Mouse (Mus musculus): ENCODE measurements around the gene Pgbd5. TPM values are rescaled to one million over a fixed set of nuclear protein-coding genes. Genes with fewer than 3 reads are reported as not detected.
A peak's percentile ranks its signal among the peaks of the same experiment; 100 is the strongest.

The Pgbd5 gene
- polyA plus RNA-seq, 1 experiment from 2014 or later, result 1.1 TPM

DNA sequence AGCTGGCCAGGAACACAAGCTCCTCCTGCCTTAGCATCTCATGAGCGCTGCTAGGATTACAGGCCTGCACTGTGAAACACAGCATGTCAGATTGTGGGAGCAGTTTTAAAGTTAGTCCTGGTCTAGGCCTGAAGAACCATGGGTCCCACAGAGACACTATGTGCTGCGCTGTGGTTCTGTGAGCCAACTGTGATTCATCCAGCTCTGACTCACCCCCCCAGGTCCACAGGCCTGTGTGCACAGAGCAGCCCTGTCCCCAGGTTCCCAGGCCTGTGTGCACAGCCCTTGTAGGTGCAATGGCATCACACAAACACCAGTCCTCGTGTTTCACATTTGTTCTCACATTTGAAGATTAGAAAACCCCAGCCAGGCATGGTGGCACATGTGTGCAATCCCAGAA, 108.4 kb downstream of the Pgbd5 start:
- no peak overlapping the region for H3K9ac ChIP-seq (ENCODE audit: low read depth, low read length)
- H3K4me1 ChIP-seq (ENCODE audit: control insufficient read depth, insufficient read depth, low read length), result no peaks in the 10 kb centered on the region
- H3K9me3 ChIP-seq (ENCODE audit: control insufficient read depth, low read length), result no peaks in the 10 kb centered on the region
- H3K4me2 ChIP-seq (replicated peaks; ENCODE audit: low read depth, low read length), result no peak overlapping the region
- H3K27me3 ChIP-seq (ENCODE audit: control insufficient read depth, insufficient read depth, low read length), result no peaks in the 10 kb centered on the region
- H3K4me3 ChIP-seq (ENCODE audit: low read length), result no peak overlapping the region
- H3K36me3 ChIP-seq (ENCODE audit: control insufficient read depth, insufficient read depth, low read length), result peaks cover 48% of the 10 kb centered on the region; the same call in 1 of the 2 replicates
- no peak overlapping the region for H3K27ac ChIP-seq (ENCODE audit: low read depth, low read length)
- ATAC-seq (ENCODE audit: low FRiP score, low TSS enrichment), result no peak
- 91% methylated on average over 3 of the region's 3 CpGs for WGBS

DNA sequence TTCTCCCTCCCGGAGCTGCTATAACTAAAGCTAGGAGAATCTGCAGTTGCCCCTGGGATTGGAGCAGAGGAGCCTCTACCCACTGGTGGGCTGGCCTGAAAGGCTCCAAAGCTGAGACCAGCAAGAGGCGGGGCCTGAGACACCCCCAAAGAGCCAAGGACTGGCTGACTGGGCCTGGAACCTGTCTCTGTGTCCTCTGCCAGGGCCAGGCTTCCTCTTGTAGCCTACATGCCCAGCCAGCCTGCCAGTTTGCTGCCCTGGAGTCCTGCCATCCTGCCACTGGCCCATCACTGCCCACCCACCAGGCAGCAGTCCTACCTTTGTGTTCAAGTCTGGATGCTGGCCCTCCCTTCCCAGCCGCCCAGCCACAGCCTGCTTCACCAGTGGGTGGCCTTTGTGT, 109.0 kb downstream of the Pgbd5 start:
- peaks cover 41% of the 10 kb centered on the region; the same call in 1 of the 2 replicates for H3K36me3 ChIP-seq (ENCODE audit: control insufficient read depth, insufficient read depth, low read length)
- no peaks in the 10 kb centered on the region for H3K27me3 ChIP-seq (ENCODE audit: control insufficient read depth, insufficient read depth, low read length)
- no peak overlapping the region for H3K4me3 ChIP-seq (ENCODE audit: low read length)
- no peak overlapping the region for H3K4me2 ChIP-seq (replicated peaks; ENCODE audit: low read depth, low read length)
- no peak overlapping the region for H3K9ac ChIP-seq (ENCODE audit: low read depth, low read length)
- no peak for ATAC-seq (ENCODE audit: low FRiP score, low TSS enrichment)
- no peaks in the 10 kb centered on the region for H3K9me3 ChIP-seq (ENCODE audit: control insufficient read depth, low read length)
- H3K27ac ChIP-seq (ENCODE audit: low read depth, low read length), result no peak overlapping the region
- H3K4me1 ChIP-seq (ENCODE audit: control insufficient read depth, insufficient read depth, low read length), result no peaks in the 10 kb centered on the region
- WGBS, result 96% methylated on average over 2 of the region's 3 CpGs

DNA sequence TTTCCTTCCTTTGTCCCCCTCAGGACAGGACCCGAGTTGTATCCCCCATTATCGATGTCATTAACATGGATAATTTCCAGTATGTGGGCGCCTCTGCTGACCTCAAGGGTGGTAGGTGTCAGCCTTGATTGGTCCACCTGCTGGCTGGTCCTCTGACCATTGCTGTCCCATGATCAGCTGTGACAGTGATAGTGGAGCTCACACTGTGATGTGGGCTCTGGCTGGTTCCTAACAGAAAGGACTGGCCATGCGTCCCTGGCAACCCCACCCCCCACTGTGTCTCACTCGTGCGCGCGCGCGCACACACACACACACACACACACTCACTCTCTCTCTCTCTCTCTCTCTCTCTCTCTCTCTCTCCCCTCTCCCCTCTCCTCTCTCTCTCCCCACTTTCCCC, 109.8 kb downstream of the Pgbd5 start:
- Histone ChIP-seq H3K9ac (ENCODE audit: low read depth, low read length) (no peak overlapping the region), H3K27me3 (ENCODE audit: control insufficient read depth, insufficient read depth, low read length) (no peaks in the 10 kb centered on the region), H3K9me3 (ENCODE audit: control insufficient read depth, low read length) (no peaks in the 10 kb centered on the region), H3K4me3 (ENCODE audit: low read length) (no peak overlapping the region), H3K4me2 (replicated peaks; ENCODE audit: low read depth, low read length) (no peak overlapping the region), H3K36me3 (ENCODE audit: control insufficient read depth, insufficient read depth, low read length) (peaks cover 36% of the 10 kb centered on the region; the same call in 1 of the 2 replicates), H3K4me1 (ENCODE audit: control insufficient read depth, insufficient read depth, low read length) (no peaks in the 10 kb centered on the region), H3K27ac (ENCODE audit: low read depth, low read length) (no peak overlapping the region)
- ATAC-seq (ENCODE audit: low FRiP score, low TSS enrichment), result no peak
- WGBS, result 85% methylated on average over 10 of the region's 10 CpGs

DNA sequence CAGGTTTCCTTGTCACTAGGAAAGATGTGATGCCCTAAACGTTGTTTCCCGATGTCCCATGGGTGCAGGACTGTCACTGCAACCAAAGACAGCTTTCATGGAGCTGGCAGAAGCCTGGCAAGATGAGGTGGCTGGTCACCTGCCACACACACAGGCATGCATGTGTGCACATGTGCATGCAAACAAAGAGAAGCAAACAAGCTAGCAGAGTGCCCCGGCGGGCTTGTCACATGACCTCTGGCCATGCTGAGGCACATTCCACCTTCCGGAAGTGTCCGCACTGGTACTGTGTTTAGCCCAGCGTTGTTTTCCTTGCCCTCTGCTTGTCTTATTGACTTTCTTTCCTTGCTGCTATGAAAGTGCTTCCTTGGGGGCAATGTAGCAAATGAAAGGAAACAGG, 111.2 kb downstream of the Pgbd5 start:
- H3K27ac ChIP-seq (ENCODE audit: low read depth, low read length), result no peak overlapping the region
- no peak overlapping the region for H3K4me3 ChIP-seq (ENCODE audit: low read length)
- 87% methylated on average over 7 of the region's 7 CpGs for WGBS
- H3K9me3 ChIP-seq (ENCODE audit: control insufficient read depth, low read length), result no peaks in the 10 kb centered on the region
- H3K27me3 ChIP-seq (ENCODE audit: control insufficient read depth, insufficient read depth, low read length), result no peaks in the 10 kb centered on the region
- no peak overlapping the region for H3K4me2 ChIP-seq (replicated peaks; ENCODE audit: low read depth, low read length)
- H3K9ac ChIP-seq (ENCODE audit: low read depth, low read length), result no peak overlapping the region
- H3K36me3 ChIP-seq (ENCODE audit: control insufficient read depth, insufficient read depth, low read length), result peaks cover 43% of the 10 kb centered on the region; the same call in 1 of the 2 replicates
- ATAC-seq (ENCODE audit: low FRiP score, low TSS enrichment), result no peak
- H3K4me1 ChIP-seq (ENCODE audit: control insufficient read depth, insufficient read depth, low read length), result no peaks in the 10 kb centered on the region

DNA sequence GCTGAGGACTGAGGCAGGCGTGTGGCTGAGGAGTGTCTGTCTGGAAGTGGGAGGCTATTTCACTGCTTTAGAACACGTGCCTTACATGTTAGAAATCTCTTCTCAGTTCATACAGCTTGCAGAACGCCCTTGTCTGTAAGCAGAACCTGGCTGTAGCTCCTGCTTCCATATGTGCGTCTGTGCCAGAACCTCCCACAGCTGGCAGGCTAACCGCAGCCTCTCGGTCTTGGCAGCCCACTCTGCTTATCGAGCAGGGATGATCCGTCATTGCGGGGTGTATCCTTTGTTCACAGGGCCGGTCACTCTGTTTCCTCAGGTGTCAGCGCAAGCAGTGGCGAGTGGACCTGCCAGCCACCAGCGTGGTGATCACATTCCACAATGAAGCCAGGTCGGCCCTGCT, 116.1 kb downstream of the Pgbd5 start:
- Histone ChIP-seq H3K4me1 (ENCODE audit: control insufficient read depth, insufficient read depth, low read length) (peaks cover 5% of the 10 kb centered on the region; the same call in 1 of the 2 replicates), H3K4me2 (replicated peaks; ENCODE audit: low read depth, low read length) (no peak overlapping the region), H3K9ac (ENCODE audit: low read depth, low read length) (0 out of 2 replicates have a peak overlapping the region, but pooled peaks have one; percentile 2), H3K4me3 (ENCODE audit: low read length) (no peak overlapping the region), H3K27ac (ENCODE audit: low read depth, low read length) (no peak overlapping the region), H3K9me3 (ENCODE audit: control insufficient read depth, low read length) (no peaks in the 10 kb centered on the region), H3K27me3 (ENCODE audit: control insufficient read depth, insufficient read depth, low read length) (no peaks in the 10 kb centered on the region), H3K36me3 (ENCODE audit: control insufficient read depth, insufficient read depth, low read length) (peaks cover 27% of the 10 kb centered on the region; the same call in 1 of the 2 replicates)
- 92% methylated on average over 14 of the region's 14 CpGs for WGBS
- ATAC-seq (ENCODE audit: low FRiP score, low TSS enrichment), result no peak

DNA sequence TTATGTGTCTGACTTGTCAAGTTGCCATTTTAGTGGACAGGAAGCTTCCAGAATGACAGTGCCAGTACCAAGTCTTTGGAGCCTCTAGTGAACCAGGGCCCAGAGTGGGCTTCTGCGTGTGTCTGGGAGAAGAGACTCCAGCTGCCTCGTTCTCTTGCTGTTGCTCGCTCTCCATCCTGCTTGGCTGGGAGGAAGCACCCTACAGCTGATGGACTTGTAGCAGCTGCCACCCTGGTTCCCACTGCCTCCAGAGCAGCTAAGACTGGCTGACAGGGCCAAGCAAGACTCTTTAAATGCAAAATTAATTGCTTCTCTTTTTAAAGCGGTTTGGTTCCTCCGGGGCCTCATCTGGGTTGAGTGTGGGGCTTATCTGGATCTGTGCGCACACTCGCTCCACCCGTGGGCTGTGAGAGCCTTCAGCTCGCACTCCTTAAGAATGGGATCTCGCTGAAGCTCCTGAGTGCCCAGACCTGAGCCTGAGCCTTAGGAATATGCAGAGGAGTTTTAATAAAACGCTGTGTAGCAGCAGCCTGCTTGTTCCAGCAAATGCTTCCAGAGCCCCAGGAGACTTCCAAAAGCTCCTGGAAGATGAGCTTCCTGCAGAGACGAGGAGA, 118.1 kb downstream of the Pgbd5 start:
- H3K9ac ChIP-seq (ENCODE audit: low read depth, low read length), result no peak overlapping the region
- no peak for ATAC-seq (ENCODE audit: low FRiP score, low TSS enrichment)
- H3K27ac ChIP-seq (ENCODE audit: low read depth, low read length), result no peak overlapping the region
- no peak overlapping the region for H3K4me3 ChIP-seq (ENCODE audit: low read length)
- H3K4me2 ChIP-seq (replicated peaks; ENCODE audit: low read depth, low read length), result no peak overlapping the region
- H3K36me3 ChIP-seq (ENCODE audit: control insufficient read depth, insufficient read depth, low read length), result peaks cover 17% of the 10 kb centered on the region; the same call in 1 of the 2 replicates
- WGBS, result 67% methylated on average over 12 of the region's 12 CpGs
- peaks cover 8% of the 10 kb centered on the region; the same call in 1 of the 2 replicates for H3K4me1 ChIP-seq (ENCODE audit: control insufficient read depth, insufficient read depth, low read length)
- no peaks in the 10 kb centered on the region for H3K9me3 ChIP-seq (ENCODE audit: control insufficient read depth, low read length)
- H3K27me3 ChIP-seq (ENCODE audit: control insufficient read depth, insufficient read depth, low read length), result no peaks in the 10 kb centered on the region

DNA sequence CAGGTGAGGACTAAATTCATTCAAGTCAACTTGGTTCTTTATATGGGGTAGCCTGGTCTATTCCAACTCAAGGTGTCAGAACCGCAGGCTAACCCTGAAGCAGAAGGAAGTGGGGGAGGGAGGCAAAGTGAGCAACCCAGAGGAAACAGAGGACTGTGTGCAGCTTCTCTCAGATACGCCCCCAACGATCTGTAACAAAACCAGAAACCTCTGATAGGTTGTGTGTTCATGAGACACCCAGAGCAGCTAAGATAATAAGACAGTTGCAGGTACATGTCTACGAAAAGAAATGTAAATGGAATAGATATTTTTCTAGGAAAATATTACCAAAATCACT, 120.2 kb downstream of the Pgbd5 start:
- Histone ChIP-seq H3K27me3 (ENCODE audit: control insufficient read depth, insufficient read depth, low read length) (no peaks in the 10 kb centered on the region), H3K27ac (ENCODE audit: low read depth, low read length) (no peak overlapping the region), H3K9me3 (ENCODE audit: control insufficient read depth, low read length) (no peaks in the 10 kb centered on the region), H3K4me1 (ENCODE audit: control insufficient read depth, insufficient read depth, low read length) (peaks cover 13% of the 10 kb centered on the region), H3K36me3 (ENCODE audit: control insufficient read depth, insufficient read depth, low read length) (peaks cover 13% of the 10 kb centered on the region; the same call in 1 of the 2 replicates), H3K4me3 (ENCODE audit: low read length) (no peak overlapping the region), H3K4me2 (replicated peaks; ENCODE audit: low read depth, low read length) (no peak overlapping the region), H3K9ac (ENCODE audit: low read depth, low read length) (no peak overlapping the region)
- no peak for ATAC-seq (ENCODE audit: low FRiP score, low TSS enrichment)
- WGBS, result 95% methylated on average over 4 of the region's 4 CpGs

Other genes with a start within 250 kb of the Pgbd5 start
- 41.6 and 57.7 TPM in 2 replicates for gene Galnt2, start 208.3 kb downstream of the Pgbd5 start, polyA plus RNA-seq (2014; fragmentation: Nextera tagmentation; extraction: Ambion mirVana)
- gene Cog2, start 81.1 kb upstream of the Pgbd5 start, polyA plus RNA-seq (2014; fragmentation: Nextera tagmentation; extraction: Ambion mirVana), result 27.4 and 36.6 TPM in 2 replicates
- 0.27 and 0.28 TPM in 2 replicates for gene Agt, start 130.0 kb upstream of the Pgbd5 start, polyA plus RNA-seq (2014; fragmentation: Nextera tagmentation; extraction: Ambion mirVana)
- 0.08 TPM in 1 of 2 replicates, not detected in the other for gene Capn9, start 136.5 kb upstream of the Pgbd5 start, polyA plus RNA-seq (2014; fragmentation: Nextera tagmentation; extraction: Ambion mirVana)
- 28.1 and 38.8 TPM in 2 replicates for gene 2310022B05Rik, start 223.7 kb upstream of the Pgbd5 start, polyA plus RNA-seq (2014; fragmentation: Nextera tagmentation; extraction: Ambion mirVana)

All from kidney, embryonic 14.5 days (tissue).